Mouse (Mus musculus) MEL (cell line): ENCODE data around the gene Mpz. TPM values are rescaled to one million over a fixed set of nuclear protein-coding genes. Genes with fewer than 3 reads are reported as not detected.

Experiments
- DNase-seq: peaks from one replicate; pipeline ENCODE4 v3.0.0; 2011; ENCODE audit warnings: low read depth, low spot score
- H3K27ac ChIP-seq: 2 replicates; pipeline ENCODE4 v1.5.1; 2012; ENCODE audit warnings: low read depth, mild to moderate bottlenecking, control low read depth, low read length, moderate library complexity; ENCODE audit not compliant: control insufficient read depth
- H3K27me3 ChIP-seq, 2 experiments: fragments of 150-350 bp in 1 of 2; sonication (generic) in 1 of 2; 2 replicates each; pipeline ENCODE4 v1.6.1; 2012; ENCODE audit warnings: low read length in 2 of 2, mild to moderate bottlenecking in 2 of 2, improper control_type of control experiment in 1 of 2, moderate library complexity in 1 of 2; ENCODE audit not compliant: insufficient read depth in 2 of 2, control insufficient read depth in 1 of 2
- H3K36me3 ChIP-seq, 2 experiments: 2 replicates each; pipeline ENCODE4 v1.6.1; 2012 to 2014; ENCODE audit warnings: low read length in 2 of 2, improper control_type of control experiment in 1 of 2, inconsistent platforms in 1 of 2, mild to moderate bottlenecking in 1 of 2; ENCODE audit not compliant: insufficient read depth in 2 of 2, control insufficient read depth in 1 of 2
- H3K4me1 ChIP-seq, 2 experiments: fragments of 150-350 bp in 1 of 2; sonication (generic) in 1 of 2; 2 replicates each; pipeline ENCODE4 v1.6.1; 2012; ENCODE audit warnings: low read length in 2 of 2, improper control_type of control experiment in 1 of 2, mild to moderate bottlenecking in 1 of 2; ENCODE audit not compliant: insufficient read depth in 2 of 2, control insufficient read depth in 1 of 2
- H3K4me3 ChIP-seq, 2 experiments: fragments of 150-350 bp in 1 of 2; sonication (generic) in 1 of 2; 2 replicates each; pipeline ENCODE4 v1.5.1; 2012; ENCODE audit warnings: low read depth in 2 of 2, low read length in 2 of 2, mild to moderate bottlenecking in 2 of 2, moderate library complexity in 2 of 2, control low read depth in 1 of 2, improper control_type of control experiment in 1 of 2; ENCODE audit not compliant: control insufficient read depth in 1 of 2, insufficient read depth in 1 of 2
- H3K79me2 ChIP-seq: 2 replicates; pipeline ENCODE4 v1.6.1; 2012; ENCODE audit warnings: mild to moderate bottlenecking, low read length, moderate library complexity; ENCODE audit not compliant: control insufficient read depth, poor library complexity, insufficient read depth
- H3K9ac ChIP-seq: 2 replicates; pipeline ENCODE4 v1.6.1; 2012; ENCODE audit warnings: low read depth, mild to moderate bottlenecking, control low read depth, low read length, moderate library complexity; ENCODE audit not compliant: control insufficient read depth, poor library complexity, severe bottlenecking
- H3K9me3 ChIP-seq: fragments of 150-350 bp; sonication (generic); replicated peaks from 2 replicates; pipeline ENCODE4 v1.6.1; 2012; ENCODE audit warnings: mild to moderate bottlenecking, low read length, improper control_type of control experiment, moderate library complexity; ENCODE audit not compliant: insufficient read depth
- CHD1 ChIP-seq: IDR thresholded peaks from 2 replicates; pipeline ENCODE4 v1.6.1; 2012; ENCODE audit warnings: low read depth, mild to moderate bottlenecking, inconsistent platforms, low read length, improper control_type of control experiment
- CHD2 ChIP-seq: IDR thresholded peaks from 2 replicates; pipeline ENCODE4 v1.6.1; 2011; ENCODE audit warnings: low read length, improper control_type of control experiment
- CTCF ChIP-seq, 3 experiments: IDR thresholded peaks in 2 of 3; conservative IDR thresholded peaks in 1 of 3; 2 replicates each; pipeline ENCODE4 v1.5.1; 2011 to 2012; ENCODE audit warnings: low read length in 3 of 3, low read depth in 2 of 3, mild to moderate bottlenecking in 2 of 3, improper control_type of control experiment in 1 of 3, inconsistent platforms in 1 of 3, mixed read lengths in 1 of 3, moderate library complexity in 1 of 3; ENCODE audit not compliant: control insufficient read depth in 1 of 3, insufficient read depth in 1 of 3, poor library complexity in 1 of 3, severe bottlenecking in 1 of 3
- ELF1 ChIP-seq: IDR thresholded peaks from 2 replicates; pipeline ENCODE4 v1.6.1; 2014; ENCODE audit warnings: low read depth, mild to moderate bottlenecking, inconsistent platforms, low read length, improper control_type of control experiment, moderate library complexity
- EP300 ChIP-seq, 2 experiments: IDR thresholded peaks; 2 replicates each; pipeline ENCODE4 v1.6.1; 2011; ENCODE audit warnings: improper control_type of control experiment in 2 of 2, low read length in 2 of 2, low read depth in 1 of 2, mild to moderate bottlenecking in 1 of 2
- GATA1 ChIP-seq: IDR thresholded peaks from 2 replicates; pipeline ENCODE4 v1.6.1; 2011; ENCODE audit warnings: low read depth, low read length, improper control_type of control experiment
- HCFC1 ChIP-seq: IDR thresholded peaks from 2 replicates; pipeline ENCODE4 v1.6.1; 2012; ENCODE audit warnings: low read depth, mild to moderate bottlenecking, inconsistent platforms, low read length, improper control_type of control experiment, moderate library complexity
- KAT2A ChIP-seq: conservative IDR thresholded peaks from 2 replicates; pipeline ENCODE4 v1.6.1; 2012; ENCODE audit warnings: low read depth, low read length, improper control_type of control experiment, inconsistent platforms
- MAFK ChIP-seq: IDR thresholded peaks from 2 replicates; pipeline ENCODE4 v1.6.1; 2011; ENCODE audit warnings: low read depth, mild to moderate bottlenecking, low read length, improper control_type of control experiment, borderline replicate concordance
- MAX ChIP-seq: IDR thresholded peaks from 2 replicates; pipeline ENCODE4 v1.6.1; 2011; ENCODE audit warnings: low read length, improper control_type of control experiment
- MAZ ChIP-seq: IDR thresholded peaks from 2 replicates; pipeline ENCODE4 v1.6.1; 2012; ENCODE audit warnings: low read depth, mild to moderate bottlenecking, inconsistent platforms, low read length, improper control_type of control experiment
- MXI1 ChIP-seq: IDR thresholded peaks from 2 replicates; pipeline ENCODE4 v1.6.1; 2011; ENCODE audit warnings: mild to moderate bottlenecking, low read depth, low read length, improper control_type of control experiment
- NELFE ChIP-seq: IDR thresholded peaks from 2 replicates; pipeline ENCODE4 v1.6.1; 2011; ENCODE audit warnings: low read depth, low read length, improper control_type of control experiment
- NRF1 ChIP-seq: IDR thresholded peaks from 2 replicates; pipeline ENCODE4 v1.6.1; 2014; ENCODE audit warnings: low read depth, mild to moderate bottlenecking, inconsistent platforms, low read length, improper control_type of control experiment, moderate library complexity; ENCODE audit not compliant: poor library complexity, insufficient read depth, severe bottlenecking
- POLR2A ChIP-seq, 2 experiments: IDR thresholded peaks; 2 replicates each; pipeline ENCODE4 v1.6.1; 2011 to 2012; ENCODE audit warnings: low read length in 2 of 2, mild to moderate bottlenecking in 2 of 2, control low read depth in 1 of 2, improper control_type of control experiment in 1 of 2, low read depth in 1 of 2, moderate library complexity in 1 of 2; ENCODE audit not compliant: control insufficient read depth in 1 of 2, insufficient read depth in 1 of 2, poor library complexity in 1 of 2
- POLR2AphosphoS2 ChIP-seq: IDR thresholded peaks from 2 replicates; pipeline ENCODE4 v1.6.1; 2011; ENCODE audit warnings: low read length, improper control_type of control experiment
- POLR2AphosphoS5 ChIP-seq: IDR thresholded peaks from 2 replicates; pipeline ENCODE4 v1.6.1; 2012; ENCODE audit warnings: low read depth, borderline replicate concordance, mild to moderate bottlenecking, inconsistent platforms, low read length, moderate library complexity, mixed read lengths
- RAD21 ChIP-seq: IDR thresholded peaks from 2 replicates; pipeline ENCODE4 v1.6.1; 2011; ENCODE audit warnings: mild to moderate bottlenecking, low read depth, low read length, improper control_type of control experiment
- SIN3A ChIP-seq: IDR thresholded peaks from 2 replicates; pipeline ENCODE4 v1.6.1; 2012; ENCODE audit warnings: low read length, improper control_type of control experiment, inconsistent platforms
- SMC3 ChIP-seq: IDR thresholded peaks from 2 replicates; pipeline ENCODE4 v1.6.1; 2011; ENCODE audit warnings: low read depth, low read length, improper control_type of control experiment
- TBP ChIP-seq: IDR thresholded peaks from 2 replicates; pipeline ENCODE4 v1.8.0; 2011; ENCODE audit warnings: low read depth, low read length, improper control_type of control experiment
- ZC3H11A ChIP-seq: IDR thresholded peaks from 2 replicates; pipeline ENCODE4 v1.6.1; 2012; ENCODE audit warnings: low read depth, mild to moderate bottlenecking, inconsistent platforms, low read length, improper control_type of control experiment
- ZKSCAN1 ChIP-seq: IDR thresholded peaks from 2 replicates; pipeline ENCODE4 v1.6.1; 2012; ENCODE audit warnings: low read depth, mild to moderate bottlenecking, inconsistent platforms, low read length, improper control_type of control experiment, moderate library complexity
- ZMIZ1 ChIP-seq: IDR thresholded peaks from 2 replicates; pipeline ENCODE4 v1.6.1; 2012; ENCODE audit warnings: low read depth, mild to moderate bottlenecking, inconsistent platforms, low read length, improper control_type of control experiment, moderate library complexity
- ZNF384 ChIP-seq: IDR thresholded peaks from 2 replicates; pipeline ENCODE4 v1.6.1; 2012; ENCODE audit warnings: low read depth, mild to moderate bottlenecking, inconsistent platforms, low read length, improper control_type of control experiment
- polyA plus RNA-seq, 2 experiments: library from polyadenylated mRNA; stranded (reverse) in 1 of 2; unstranded in 1 of 2; fragments of >175 nt in 1 of 2; fragments of >200 nt in 1 of 2; gene quantifications; 2 replicates each; pipeline versions ENCODE4 v1.2.1 to v1.2.4; 2012; ENCODE audit warnings: low replicate concordance in 2 of 2, low read depth in 1 of 2; ENCODE audit not compliant: insufficient read length in 2 of 2, insufficient read depth in 1 of 2, missing spikeins in 1 of 2
- total RNA-seq: library from RNA; depleted of rRNA; stranded (reverse); fragments of 300-350 nt; gene quantifications from 2 replicates; pipeline ENCODE4 v1.2.3, GENCODE M21; 2012

Gene Mpz
- total and polyA plus RNA-seq, 3 experiments, result 0.28 TPM; not detected in 2

DNA sequence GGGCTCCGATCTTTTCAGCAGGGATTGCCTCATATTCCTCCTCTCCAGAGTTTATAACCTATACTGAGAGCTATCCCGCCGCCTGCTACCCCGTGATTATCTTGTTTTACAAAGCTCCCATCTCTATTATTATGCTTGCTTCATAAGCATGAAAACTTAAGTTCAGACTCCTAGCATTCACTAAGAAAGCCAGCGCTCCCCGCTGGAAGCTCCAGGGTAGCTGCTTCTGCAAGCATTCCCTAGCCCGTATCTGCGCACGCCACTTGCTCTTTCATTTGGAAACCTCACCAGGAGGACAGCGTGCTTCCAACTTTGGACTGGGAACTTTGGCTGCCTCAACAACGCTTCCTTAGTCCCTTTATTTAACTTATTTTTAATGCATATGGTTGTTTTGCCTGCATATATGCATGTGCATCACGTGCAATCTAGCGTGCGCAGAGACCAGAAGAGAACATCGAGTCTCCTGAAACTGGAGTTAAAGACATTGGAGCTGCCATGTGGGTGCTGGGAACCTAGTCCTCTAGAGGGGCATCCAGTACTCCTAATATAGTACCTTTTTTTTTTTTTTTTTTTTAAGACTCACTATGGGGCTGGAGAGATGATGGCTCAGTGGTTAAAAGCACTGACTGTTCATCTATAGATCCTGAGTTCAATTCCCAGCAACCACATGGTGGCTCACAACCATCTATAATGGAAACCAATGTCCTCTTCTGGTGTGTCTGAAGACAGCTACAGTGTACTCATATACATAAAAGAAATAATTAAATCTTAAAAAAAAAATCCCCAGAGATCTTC lies 38.5 kb upstream of the Mpz start (continued):
- TF ChIP-seq ZC3H11A (0 out of 2 replicates have a peak, but pooled peaks have one; percentile 0), ELF1 (no peak), GATA1 (no peak), NRF1 (peak; percentile 45; the same call in 1 of the 2 replicates), MAFK (no peak), KAT2A (peak; percentile 29; the same call in 1 of the 2 replicates), MAZ (0 out of 2 replicates have a peak, but pooled peaks have one; percentile 55), CHD1 (0 out of 2 replicates have a peak, but pooled peaks have one; percentile 78), ZKSCAN1 (no peak), POLR2AphosphoS5 (no peak)

DNA sequence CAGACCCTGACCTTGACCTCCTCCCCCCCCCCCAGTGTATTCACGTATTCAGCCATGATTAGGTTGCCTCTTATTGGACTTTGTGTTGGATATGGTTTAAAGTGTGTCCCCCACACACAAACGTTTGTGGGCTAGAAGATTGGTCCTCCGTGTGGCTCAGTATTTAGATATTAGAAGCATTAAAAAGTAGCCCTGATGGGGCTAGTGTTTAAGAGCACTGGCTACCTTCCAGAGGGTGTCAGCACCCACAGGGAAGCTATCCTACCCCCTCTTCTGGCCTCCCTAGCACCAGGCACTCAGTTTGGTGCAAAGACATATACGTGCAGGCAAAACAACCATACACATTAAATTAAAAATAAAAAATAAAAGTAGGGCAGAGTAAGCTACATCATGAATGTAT lies 37.5 kb upstream of the Mpz start:
- Histone ChIP-seq H3K4me3 (peak overlapping the region; percentile 42 to 65), H3K9ac (peak overlapping the region; percentile 71)

DNA sequence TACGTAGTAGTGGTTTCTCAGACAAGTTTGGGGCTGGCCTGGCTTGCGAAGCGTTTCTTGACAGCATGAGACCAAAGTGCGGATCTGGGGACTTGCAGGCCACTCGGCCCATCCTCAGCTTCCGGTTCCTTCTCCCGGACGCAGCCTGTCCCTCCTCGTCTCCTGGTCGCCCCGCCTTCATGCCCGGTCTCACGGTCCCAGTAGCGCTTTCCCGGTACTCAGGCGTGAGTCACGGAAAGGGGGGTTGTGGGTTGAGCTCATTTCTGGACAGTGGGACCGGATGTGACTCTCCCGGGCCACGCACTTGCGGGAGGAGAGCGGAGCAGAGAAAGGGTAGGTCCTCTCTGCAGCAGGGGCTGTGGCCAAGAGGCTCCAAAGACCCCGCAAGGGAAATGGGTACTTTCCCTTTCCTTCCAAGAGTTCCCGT lies 36.6 kb upstream of the Mpz start, which contains the start of gene Cfap126:
Gene Cfap126, plus strand, starts transcription at position 46 of the 427 bp plus-strand sequence.
- H3K4me1 ChIP-seq, result peaks cover 8 to 15% of the 10 kb centered on the region in 2 experiments
- H3K36me3 ChIP-seq, result peaks cover 0 to 17% of the 10 kb centered on the region in 2 experiments; a peak in 2 of 4 replicates
- H3K79me2 ChIP-seq, result no peaks in the 10 kb centered on the region; the same call in 1 of the 2 replicates
- no peaks in the 10 kb centered on the region for H3K27me3 ChIP-seq
- peak within 1 kb of the TSS; percentile 71 for H3K9ac ChIP-seq
- H3K9me3 ChIP-seq, result no peaks in the 10 kb centered on the region
- peak within 1 kb of the TSS; percentile 68 for H3K27ac ChIP-seq
- H3K4me3 ChIP-seq, result peak within 1 kb of the TSS; percentile 42 to 65
- peak; percentile 88 for DNase-seq
- no peak for TF ChIP-seq MAZ
- TF ChIP-seq HCFC1, result peak; percentile 67
- no peak for TF ChIP-seq KAT2A
- peak; percentile 61; the same call in 1 of the 2 replicates for TF ChIP-seq SIN3A
- TF ChIP-seq POLR2A (IDR thresholded peaks at IDR 0.05; ENCODE audit: control insufficient read depth in 1 of 2, insufficient read depth in 1 of 2, low read depth in 1 of 2, low read length in 2 of 2, poor library complexity in 1 of 2), result peak; percentile 43 to 80; a peak in 2 of 4 replicates
- peak; percentile 59; the same call in 1 of the 2 replicates for TF ChIP-seq ELF1
- no peak for TF ChIP-seq MXI1
- peak; percentile 3; the same call in 1 of the 2 replicates for TF ChIP-seq MAX
- peak; percentile 58 for TF ChIP-seq TBP
- peak; percentile 54 for TF ChIP-seq NELFE

More for the DNA sequence above, 37.5 kb upstream of the Mpz start:
- DNase-seq, result peak; percentile 73
- peaks cover 0 to 17% of the 10 kb centered on the region in 2 experiments; a peak in 2 of 4 replicates for H3K36me3 ChIP-seq
- TF ChIP-seq ZMIZ1 (no peak), CHD2 (no peak), ZNF384 (peak; percentile 4; the same call in 1 of the 2 replicates), SMC3 (peak; percentile 4; the same call in 1 of the 2 replicates), EP300 (IDR thresholded peaks at IDR 0.05; ENCODE audit: low read depth in 1 of 2, low read length in 2 of 2) (0 out of 4 replicates have a peak, but pooled peaks of 1 of the 2 experiments have one; percentile 3), SIN3A (peak; percentile 30; the same call in 1 of the 2 replicates), RAD21 (peak; percentile 18), CTCF (IDR thresholded peaks at IDR 0.05 in 2 of 3, conservative IDR thresholded peaks at IDR 0.05 in 1 of 3; ENCODE audit: control insufficient read depth in 1 of 3, insufficient read depth in 1 of 3, low read depth in 2 of 3, low read length in 3 of 3, poor library complexity in 1 of 3, severe bottlenecking in 1 of 3) (peak; percentile 10 to 39 (median 18); a peak in 4 of 6 replicates), MAX (0 out of 2 replicates have a peak, but pooled peaks have one; percentile 28), POLR2AphosphoS2 (no peak), TBP (0 out of 2 replicates have a peak, but pooled peaks have one; percentile 10)
- peaks cover 8 to 15% of the 10 kb centered on the region in 2 experiments for H3K4me1 ChIP-seq
- H3K27ac ChIP-seq, result peak overlapping the region; percentile 68
- no peaks in the 10 kb centered on the region; the same call in 1 of the 2 replicates for H3K79me2 ChIP-seq
- no peaks in the 10 kb centered on the region for H3K27me3 ChIP-seq
- H3K9me3 ChIP-seq, result no peaks in the 10 kb centered on the region
